Mouse (Mus musculus) layer of hippocampus, postnatal 36 days (tissue): ENCODE results near the gene Phf12. TPM values are rescaled to one million over a fixed set of nuclear protein-coding genes. Genes with fewer than 3 reads are reported as not detected.

Experiments used
- DNase-seq, 2 experiments: peaks; one replicate each; pipeline ENCODE4 v3.0.0; 2022
- total RNA-seq, 2 experiments: library from RNA; stranded (reverse); gene quantifications; 2 replicates each; pipeline ENCODE4 v1.2.3; 2021

The Phf12 gene
- total RNA-seq, 2 experiments from 2014 or later, result 48.3 to 51.2 TPM

GRCm38 (mm10) chr11:77973520-77973919, 9.0 kb upstream of the Phf12 start:
- no peak for DNase-seq

GRCm38 (mm10) chr11:77974325-77974724, 8.2 kb upstream of the Phf12 start:
- DNase-seq, result no peak

- DNase-seq, result no peak
These were observed 6.7 kb upstream of the Phf12 start for GRCm38 (mm10) chr11:77975873-77976272.

GRCm38 (mm10) chr11:77978161-77978560, 4.4 kb upstream of the Phf12 start:
- DNase-seq, result no peak

- no peak for DNase-seq
These were observed 3.2 kb upstream of the Phf12 start for GRCm38 (mm10) chr11:77979221-77979809.

GRCm38 (mm10) chr11:77980281-77981204, 2.0 kb upstream of the Phf12 start:
- DNase-seq, result no peak

GRCm38 (mm10) chr11:77981609-77982440, 729 bp upstream of the Phf12 start:
- peak; percentile 94 to 96 for DNase-seq

- peak; percentile 48 to 58 for DNase-seq
These were observed 810 bp downstream of the Phf12 start for GRCm38 (mm10) chr11:77983191-77983936.

- DNase-seq, result peak; percentile 62 to 66
These were observed 1.6 kb downstream of the Phf12 start for GRCm38 (mm10) chr11:77983937-77984835.

- peak; percentile 61 to 65 for DNase-seq
These were observed 2.3 kb downstream of the Phf12 start for GRCm38 (mm10) chr11:77984836-77985231.

- DNase-seq, result no peak
These were observed 3.0 kb downstream of the Phf12 start for GRCm38 (mm10) chr11:77985541-77986065.

GRCm38 (mm10) chr11:77989071-77989690, 6.6 kb downstream of the Phf12 start:
- DNase-seq, result no peak

GRCm38 (mm10) chr11:77995556-77995955, 13.0 kb downstream of the Phf12 start:
- DNase-seq, result no peak

GRCm38 (mm10) chr11:78006446-78006845, 23.9 kb downstream of the Phf12 start:
- DNase-seq, result no peak

- DNase-seq, result peak; percentile 51 to 65
These were observed 37.1 kb downstream of the Phf12 start for GRCm38 (mm10) chr11:78019676-78020075.

- no peak for DNase-seq
These were observed 41.1 kb downstream of the Phf12 start for GRCm38 (mm10) chr11:78023607-78024006.

GRCm38 (mm10) chr11:78029240-78029639, 46.7 kb downstream of the Phf12 start:
- DNase-seq, result no peak

GRCm38 (mm10) chr11:78030600-78030999, 48.0 kb downstream of the Phf12 start:
- DNase-seq, result no peak

- DNase-seq, result no peak
These were observed 48.8 kb downstream of the Phf12 start for GRCm38 (mm10) chr11:78031389-78031788.
